Mouse (Mus musculus) cerebellum, adult 9-10 months (tissue): ENCODE data around the gene Ovol1.

Source experiments
- DNase-seq: peaks from one replicate; pipeline ENCODE4 v3.0.0; 2022

Gene Ovol1

DNA sequence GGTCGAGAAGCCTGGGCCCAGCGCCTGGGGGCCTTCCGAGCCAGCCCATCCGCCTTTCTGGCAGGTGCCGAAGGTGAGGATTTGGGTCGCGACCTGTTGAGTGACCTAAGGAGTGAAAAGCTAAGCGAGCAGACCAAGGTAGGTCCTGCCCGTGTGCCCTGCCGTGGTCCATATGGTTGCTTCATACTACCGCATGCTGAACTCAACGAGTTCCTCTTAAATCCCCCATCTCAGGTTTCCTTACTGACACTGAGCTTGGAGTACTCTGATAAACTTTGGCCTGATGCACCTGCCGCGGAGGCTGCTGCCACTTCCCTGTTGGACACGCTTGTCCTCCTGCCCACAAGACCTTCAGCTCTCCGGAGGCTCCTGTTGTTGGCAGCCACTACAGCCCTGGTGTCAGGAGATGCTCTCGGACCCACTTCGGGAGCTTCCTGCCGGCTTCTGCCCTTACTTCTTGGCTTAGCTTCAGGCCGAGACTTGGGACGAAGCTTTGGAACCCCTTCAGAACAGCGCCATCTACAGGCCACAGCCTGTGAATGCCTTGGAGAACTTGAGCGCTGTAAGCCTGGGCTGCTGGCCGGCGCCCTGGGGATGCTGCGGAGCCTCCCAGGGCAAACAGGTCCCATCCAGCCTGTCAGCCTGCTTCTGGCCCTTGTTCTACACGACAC, 8.2 kb upstream of the Ovol1 start:
- DNase-seq, result peak; percentile 89

DNA sequence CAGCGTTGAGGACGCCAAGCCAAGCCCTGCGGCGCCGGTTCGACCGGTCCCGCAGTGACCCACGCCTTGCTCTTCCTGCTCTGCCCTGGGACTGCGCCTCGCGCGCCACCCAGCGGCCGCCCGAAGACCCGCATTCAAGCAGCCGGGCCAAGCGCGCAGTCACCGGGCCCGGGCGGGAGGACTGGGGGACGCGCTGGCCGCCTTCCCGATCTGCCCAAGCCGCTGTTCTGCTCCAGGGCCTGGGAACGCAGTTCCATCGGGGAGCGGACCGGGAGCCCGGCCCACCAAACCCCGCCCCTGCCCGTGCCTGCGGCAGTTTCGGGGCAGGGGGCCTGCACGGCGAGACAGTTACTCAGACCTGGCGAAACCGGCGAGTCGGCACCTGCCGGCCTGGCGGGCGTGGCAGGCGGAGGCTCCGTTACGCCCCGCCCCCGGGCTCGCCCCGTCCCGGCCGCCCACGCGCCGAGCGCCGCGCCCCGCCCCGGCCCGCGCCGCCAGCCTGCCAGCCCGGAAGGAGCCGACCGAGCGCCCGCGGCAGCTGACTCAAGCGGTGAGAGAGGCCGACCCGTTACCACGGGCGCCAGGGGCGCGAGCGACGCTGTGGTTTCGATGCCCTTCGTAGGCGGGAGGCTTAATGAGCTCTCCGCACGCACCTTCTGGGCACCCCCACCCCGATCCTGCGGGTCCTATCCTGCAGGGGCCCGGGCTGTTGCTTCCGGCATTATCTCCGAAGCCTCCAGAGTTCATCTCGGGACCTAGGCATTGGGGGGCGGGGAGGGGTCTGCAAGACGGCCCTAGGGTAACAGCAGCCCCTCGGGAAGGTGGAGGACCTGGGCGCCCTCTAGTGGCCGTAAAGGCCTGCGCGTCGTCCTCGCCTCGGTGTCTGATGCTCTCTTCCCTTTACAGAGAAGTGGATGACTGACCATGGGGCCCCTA, 7.4 kb upstream of the Ovol1 start, which contains the start of gene Ap5b1:
TSS of gene Ap5b1 (plus strand) at position 492 of the 936 bp plus-strand sequence.
- DNase-seq, result peak; percentile 94

DNA sequence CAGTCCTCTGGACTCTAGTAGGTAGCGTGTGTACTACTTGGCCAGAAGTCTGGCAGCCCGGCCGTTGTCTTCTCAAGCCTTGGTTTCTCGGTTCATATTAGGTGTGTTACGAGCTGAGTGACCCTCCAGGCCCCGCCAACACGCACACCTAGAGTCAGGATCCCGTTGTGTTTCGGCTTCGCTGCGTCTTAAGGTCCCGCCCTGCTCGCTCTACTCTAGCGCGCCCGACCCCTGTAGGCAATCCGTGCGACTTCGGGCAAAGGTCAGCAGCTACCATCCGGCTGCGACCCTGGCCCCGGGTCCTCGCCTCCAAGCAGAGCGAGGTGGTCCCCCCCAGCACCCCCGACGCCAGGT, 6.7 kb upstream of the Ovol1 start:
- no peak for DNase-seq

DNA sequence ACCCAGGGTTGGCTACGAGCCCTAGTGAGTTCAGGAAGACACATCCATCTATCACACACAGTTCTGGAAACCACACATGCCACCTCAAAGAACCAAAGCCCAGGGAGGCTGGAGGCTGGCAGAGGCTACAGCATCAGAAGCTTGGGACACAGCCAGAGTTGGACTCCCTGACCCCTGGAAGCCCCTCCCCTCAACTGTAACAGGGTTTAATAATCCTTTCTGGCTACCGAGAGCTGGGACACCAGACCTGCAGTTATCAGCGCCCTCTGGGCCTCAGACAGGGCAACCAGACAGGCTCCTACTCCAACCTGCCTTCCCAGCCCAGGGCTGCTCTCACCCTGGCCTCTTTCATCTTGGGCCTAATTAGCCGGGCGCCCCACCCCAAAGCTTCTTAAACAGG, 5.9 kb upstream of the Ovol1 start:
- DNase-seq, result peak; percentile 44

DNA sequence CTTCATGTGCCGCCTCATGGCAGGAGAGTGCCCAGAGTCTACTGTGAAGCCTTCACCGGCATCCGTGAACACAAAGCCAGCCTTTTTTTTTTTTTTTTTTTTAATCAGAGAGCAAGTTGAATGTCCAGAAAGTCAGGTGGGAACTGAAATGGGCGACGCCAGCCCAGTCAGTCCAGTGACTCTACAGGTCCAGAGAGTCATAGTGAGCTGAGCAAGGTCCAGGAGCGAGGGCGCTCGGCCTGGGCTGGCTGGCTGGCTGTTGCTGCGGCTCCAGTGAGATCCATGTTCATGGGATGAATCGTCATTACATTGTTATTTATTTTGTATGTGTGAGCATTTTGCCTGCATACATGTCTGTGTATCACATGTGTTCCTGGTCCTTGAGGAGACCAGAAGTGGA, 2.3 kb upstream of the Ovol1 start:
- no peak for DNase-seq

DNA sequence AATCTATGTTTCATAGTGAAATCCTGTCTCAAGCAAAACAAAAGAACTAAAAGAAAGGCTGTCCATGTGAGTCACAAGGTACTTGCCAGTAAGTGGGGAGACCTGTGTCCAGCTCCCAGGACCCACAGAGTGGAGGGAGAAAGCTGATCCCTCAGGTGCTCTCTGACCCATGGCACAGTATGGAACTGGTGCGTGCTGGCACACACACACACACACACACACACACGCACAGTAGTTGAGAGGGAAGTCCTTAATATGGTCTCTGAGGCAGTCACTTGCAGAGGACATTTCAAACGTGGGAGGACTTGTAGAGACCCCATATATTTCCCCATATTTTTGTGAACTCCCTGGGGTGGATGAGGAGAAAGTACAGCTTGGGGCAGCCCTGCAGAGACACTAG, 1.4 kb upstream of the Ovol1 start:
- DNase-seq, result no peak

DNA sequence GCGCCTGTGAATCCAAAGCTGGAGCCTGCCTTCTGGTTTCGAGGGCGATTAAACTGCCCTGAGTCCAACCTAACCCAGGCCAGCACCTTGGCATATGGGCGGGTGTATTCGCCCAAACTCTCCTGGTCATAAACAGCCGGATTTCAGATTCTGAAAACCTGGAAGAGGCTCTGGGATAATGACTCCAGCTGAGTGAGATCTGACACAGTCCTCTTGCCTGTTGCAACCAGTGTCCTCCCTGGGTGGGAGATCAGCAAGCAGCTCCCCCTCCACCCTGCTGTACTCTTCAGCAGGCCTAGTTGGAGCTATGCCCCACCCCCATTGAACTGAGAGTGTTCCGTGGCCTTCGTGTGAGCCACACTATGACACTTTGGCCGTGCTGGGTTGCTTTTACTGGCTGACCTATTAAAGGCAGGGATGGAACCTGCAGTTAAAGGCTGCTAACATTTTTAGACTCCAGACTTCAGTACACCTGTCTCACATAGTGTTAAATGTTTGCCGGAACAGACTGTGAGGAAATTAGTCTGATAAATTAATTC, 875 bp upstream of the Ovol1 start:
- DNase-seq, result no peak

DNA sequence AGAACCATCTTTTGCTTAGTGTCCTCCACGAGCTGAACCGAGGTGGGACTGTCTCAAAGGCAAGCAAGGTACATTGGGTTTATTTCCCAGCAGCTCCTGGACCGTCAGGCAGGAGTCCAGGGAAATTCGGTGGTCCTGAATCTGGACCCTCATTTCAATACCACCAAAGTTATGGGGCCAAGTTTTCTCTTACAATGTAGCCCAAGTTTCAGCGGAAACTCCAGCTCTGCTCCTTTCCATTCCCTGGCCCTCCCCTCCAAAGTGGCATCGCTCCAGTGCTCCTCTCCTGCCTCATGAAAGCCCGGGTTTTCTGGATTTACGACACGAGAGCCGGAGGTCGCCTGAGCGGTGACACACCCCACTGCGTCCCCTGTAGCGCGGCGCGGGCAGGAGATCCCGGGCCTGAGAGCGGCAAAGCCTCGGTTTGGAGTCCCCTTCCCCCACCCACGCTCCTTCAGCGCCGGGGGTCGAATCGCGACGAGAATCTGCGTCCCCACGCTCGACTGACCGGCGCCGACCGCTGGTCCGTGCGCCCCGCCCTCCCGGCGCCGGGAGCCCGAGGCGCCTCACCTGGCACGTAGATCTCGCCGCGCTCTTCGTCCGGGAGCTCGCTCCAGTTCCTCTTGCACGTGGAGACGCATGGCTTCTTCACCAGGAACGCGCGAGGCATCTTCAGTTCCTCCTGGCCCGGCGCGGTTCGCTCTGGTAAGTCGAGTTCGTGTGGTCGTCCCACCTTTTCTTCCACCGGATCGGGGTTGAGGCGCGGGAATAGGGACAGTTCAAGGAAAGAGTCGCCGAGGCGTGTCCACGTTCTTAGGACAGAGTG, 602 bp downstream of the Ovol1 start:
- DNase-seq, result no peak

DNA sequence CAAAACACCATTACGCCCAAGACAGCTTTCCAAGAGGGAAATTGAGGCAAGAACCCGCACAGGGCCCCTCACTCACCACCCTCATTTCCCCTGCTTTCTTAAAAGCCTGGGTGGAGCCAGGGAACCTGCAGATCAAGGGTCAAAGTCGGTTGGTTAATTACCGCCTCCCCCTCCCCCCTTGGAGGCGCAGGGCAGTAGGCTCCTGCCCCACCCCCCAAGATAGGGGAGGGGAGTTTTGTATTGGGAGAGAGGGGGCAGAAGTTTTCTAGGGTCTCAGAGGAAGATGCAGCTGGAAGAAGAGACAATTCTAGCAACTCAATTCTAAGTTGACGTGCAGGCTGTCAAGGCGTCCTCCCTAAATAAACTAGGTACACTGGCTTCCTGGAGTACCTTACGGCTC, 1.2 kb downstream of the Ovol1 start:
- DNase-seq, result no peak

DNA sequence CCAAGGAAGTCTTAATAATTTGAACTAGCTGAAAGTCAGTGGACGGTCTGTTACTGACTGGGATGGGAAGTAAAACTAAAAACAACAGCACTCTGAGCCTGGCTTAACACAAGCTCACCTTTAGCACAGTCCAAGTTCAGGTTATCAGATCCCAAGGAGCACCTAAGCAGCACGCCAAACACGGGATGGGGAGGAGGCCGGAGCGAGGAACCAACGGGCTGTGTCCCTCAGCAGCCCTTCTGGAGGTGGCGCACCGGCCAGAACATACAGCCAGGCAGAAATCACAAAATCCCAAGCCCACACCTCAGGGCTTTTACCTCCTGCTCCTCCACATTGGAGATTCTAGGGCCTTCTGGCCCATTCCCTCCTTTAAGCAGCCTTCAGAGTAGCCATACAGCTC, 1.7 kb downstream of the Ovol1 start:
- DNase-seq, result no peak

DNA sequence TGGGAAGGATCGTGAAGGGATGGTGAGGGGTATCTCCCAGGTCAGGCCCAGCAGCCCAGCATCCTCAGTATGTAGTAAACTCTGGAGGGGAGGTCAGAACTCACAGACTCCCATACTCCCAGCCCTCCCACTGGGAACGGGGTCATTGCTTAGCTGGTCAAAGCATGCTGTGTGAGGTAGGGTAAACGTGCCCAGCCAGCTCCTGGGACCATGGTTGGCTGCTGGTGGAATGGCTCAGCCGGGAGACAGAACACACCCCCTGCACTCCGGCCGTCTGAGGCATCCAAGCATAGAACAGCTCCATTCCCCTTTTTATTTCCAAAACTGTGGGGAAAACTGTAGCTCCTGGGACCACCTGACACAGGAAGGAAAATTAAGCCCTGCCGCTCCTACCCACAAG, 2.3 kb downstream of the Ovol1 start:
- no peak for DNase-seq

DNA sequence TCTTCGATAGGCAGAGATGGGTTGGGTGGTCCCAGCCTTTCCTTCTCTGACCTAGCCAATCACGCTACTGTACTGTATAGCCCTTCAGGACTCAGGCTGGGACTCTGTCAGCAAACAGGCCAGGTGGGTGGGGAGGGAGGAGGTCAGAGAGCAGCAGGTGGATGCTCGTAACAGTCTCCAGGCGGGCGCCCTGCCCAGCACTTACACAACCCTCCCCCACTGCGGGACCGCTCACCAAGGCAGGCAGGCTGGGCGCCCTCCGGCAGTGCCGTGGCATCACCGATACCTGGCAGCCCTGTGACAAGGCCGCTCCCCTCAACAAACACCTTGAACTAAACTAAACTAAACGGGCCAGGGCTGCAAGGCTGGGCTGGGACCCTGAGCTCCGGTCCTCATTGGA, 6.2 kb downstream of the Ovol1 start:
- no peak for DNase-seq

DNA sequence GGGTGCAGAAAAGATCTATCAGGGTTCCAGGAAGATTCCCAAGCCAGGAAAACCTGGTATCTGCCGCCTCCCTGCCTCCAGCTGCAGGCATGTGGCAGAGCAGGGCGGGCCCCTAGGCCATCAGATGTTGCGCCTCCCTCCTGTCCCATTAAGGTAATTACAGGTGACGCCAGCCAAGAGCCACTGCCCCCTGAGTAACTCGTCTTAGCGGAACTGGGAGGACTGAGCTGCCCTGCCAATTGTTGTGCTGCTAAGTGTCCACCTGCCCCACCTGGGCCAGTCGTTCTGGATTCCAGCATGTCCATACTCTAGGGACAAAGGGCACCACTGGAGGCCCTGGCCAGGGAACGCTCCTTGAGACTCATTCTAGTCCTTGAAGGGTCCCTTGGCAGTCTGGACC, 6.6 kb downstream of the Ovol1 start:
- no peak for DNase-seq

DNA sequence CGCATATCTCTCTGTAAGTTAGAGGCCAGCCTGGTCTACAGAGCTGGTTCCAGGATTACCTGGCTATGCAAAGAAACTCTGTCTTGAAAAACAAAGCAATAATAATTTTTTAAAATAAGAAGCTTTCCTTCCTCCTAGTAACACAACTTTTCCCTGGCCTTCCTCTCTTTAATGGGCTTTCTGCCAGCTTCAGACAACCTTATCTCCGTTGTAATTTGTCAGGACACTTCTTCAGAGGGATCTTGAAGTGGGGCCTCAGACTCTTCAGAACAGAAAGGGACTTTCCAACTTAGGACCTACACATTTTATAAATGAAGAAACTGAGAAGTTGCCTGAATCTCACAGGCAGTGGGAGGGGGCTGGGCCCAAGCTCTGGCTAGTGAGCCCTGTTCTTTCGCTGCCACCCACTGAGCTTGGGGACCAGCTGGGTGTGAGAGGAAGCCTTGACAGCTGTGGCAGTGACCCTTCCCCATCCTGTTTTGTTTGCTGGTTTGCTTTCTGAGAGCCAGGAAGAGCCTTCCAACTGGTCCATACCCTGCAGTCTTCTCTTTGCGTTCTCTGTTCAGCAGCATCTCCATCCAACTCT, 12.9 kb downstream of the Ovol1 start:
- no peak for DNase-seq

DNA sequence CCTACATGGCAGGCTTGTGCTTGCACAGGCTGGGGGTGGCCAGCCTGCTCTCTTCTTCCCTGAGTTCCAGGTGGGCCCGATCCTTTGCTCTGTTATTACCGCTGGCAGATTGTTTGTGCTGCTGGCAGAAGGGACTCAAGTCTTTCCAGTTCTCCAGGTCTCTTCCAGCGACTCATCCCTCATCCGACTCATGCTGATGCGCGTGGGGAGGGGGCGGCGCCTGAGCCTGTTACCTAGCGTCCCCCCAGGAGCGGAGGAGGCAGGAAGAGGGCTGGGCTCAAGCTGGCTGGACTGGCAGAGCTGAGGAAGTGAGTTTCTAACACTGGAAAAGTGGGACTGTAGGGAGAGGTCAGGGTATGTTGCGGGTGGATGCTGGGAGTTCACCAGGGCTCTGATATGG, 16.4 kb downstream of the Ovol1 start:
- DNase-seq, result no peak

DNA sequence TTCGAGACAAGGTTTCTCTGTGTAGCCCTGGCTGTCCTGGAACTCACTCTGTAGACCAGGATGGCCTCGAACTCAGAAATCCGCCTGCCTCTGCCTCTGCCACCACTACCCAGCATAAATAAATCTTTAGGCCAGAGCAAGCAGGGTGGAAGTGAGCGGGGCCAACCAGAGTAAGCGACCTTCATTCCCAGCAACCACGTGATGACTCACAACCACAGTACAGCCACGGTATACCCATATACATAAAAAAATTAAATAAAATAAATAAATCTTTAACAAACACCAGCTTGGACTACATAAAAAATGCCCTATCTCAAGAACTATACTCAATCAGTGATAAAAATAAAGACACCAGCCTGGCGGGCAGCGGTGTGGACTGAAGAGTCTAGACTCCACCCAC, 17.1 kb downstream of the Ovol1 start:
- no peak for DNase-seq

DNA sequence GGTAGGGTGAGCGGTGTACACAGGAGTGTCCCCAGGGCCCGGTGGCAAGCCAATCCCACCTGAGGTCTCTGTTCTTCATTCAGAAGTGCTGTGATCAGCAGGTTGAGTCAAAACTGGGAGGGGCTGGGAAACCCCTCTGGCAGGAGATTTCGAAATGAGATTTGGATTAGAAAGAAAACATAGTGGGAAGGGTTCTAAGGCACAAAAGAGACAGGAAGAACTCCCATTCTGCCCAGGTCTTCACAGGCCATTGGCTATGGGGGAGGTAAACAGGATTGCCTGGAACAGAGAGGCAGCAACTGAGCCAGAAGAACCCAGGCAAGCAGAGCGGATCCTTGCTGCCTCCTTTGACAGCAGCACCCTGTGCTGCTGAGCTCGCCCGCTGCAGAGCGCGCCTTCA, 21.7 kb downstream of the Ovol1 start:
- DNase-seq, result no peak

DNA sequence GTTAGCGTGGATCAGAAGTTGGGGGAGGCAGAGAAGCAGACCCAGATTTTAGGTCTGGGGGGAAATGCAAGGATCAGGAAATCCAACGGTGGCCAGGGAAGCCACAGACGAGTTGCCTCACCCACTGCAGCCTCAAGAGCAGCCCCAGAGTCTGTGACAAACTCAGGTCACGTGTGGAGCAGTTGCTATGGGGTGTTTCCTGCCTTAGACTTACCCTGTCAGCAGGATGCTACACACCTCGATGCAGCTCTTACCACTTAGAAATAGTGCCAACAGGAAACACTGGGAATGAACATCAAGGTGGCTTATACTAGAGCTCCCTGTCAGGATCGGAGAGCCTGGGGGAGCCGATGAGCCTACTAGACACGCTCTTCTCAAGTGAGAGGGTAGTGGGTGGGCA, 27.9 kb downstream of the Ovol1 start:
- DNase-seq, result no peak

DNA sequence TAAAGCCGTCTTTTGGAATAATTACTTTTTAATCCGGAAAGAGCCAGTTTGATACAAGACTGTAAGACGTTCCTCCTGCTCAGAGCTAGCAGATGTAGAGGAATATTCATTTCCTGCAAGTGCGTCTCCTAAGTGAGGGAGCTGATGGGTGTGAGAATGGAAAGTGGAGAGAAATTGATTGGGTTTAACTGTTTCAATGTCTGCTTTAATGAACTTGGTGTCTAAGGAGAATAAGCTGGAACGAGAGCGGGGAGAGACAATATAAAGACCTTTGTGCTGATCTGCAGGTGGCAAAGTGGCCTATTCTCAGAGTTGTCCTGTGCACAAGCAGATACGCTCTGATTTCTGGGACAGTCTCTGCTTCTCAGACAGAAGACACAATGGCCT, 30.3 kb downstream of the Ovol1 start:
- DNase-seq, result no peak

DNA sequence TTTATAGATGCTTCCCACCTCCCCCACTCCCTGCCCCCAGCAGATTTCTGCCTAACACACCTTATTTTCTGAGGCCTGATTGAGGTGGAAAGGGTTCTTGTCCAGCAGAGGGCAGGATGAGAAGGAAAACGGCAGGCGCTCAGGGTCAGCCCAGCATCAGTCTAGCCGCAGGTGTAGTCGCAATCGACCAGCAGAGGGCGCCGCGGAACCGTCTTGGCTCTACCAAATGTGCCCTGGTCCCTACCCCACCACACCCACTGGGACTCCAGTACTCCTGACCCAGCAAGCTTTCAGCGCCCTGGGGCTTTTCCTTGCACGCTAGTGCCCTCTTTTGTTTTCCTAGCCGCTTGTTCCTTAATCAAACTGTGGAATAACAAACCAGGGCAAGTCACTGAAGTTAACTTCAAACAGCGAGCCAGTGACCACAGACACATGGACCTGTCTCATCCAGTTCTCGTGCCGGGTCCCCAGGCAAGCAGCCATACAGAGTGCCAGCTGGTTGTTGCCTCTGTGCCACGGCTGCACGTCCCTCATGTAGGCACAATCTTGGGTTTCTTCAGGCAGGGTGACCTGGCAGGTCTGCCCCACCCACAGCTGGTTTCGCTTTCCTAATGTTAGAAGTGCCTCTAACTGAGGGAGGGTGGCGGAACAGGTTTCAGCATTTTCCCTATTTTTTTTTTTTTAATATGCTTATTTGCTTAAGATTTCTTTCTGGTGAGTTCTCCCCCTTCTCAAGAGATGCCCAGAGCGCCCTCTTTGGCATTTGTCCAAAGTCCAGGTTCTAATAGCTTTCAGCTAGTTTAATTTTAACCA, 30.9 kb downstream of the Ovol1 start:
- peak; percentile 96 for DNase-seq

DNA sequence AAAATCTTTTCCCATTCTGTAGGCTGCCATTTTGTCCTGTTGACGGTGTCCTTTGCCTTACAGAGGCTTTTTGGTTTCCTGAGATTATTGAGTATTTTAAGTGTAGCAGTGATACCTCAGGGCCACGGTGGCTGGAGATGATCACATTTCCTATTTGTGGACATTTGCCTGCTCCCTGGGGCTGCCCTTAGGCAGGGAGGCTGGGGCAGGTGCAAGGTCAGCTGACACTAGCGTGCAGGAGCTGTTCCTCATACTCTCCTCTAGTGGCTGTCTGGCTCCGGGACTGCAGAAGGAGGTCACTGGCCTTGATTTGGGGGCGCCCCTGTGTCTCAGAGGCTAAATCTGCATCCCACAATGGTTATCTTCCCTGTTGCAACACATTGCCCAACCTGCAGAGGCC, 35.2 kb downstream of the Ovol1 start:
- DNase-seq, result no peak

DNA sequence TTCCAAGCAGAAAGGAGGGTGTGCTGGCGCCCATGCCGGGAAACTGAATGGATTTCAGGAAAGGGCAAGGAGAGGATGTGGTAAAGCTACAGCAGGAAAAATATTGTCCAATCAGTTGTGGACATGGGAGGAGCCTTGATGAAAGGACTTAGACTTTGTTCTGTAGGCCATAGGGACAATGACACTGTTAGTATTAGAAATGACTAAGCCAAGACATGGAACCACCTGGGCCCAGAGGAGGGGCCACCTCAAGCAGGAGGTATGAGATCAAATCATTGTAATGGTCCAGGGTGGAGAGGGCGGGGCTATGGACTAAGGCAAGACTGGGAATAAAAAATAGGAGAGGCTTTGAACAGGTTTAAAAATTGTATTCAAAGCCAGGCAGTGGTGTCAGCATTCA, 41.7 kb downstream of the Ovol1 start:
- DNase-seq, result no peak
